Mouse (Mus musculus) adrenal gland, adult 18-20 months (tissue): ENCODE measurements around the gene Prmt9. TPM values are rescaled to one million over a fixed set of nuclear protein-coding genes. Genes with fewer than 3 reads are reported as not detected.
A peak's percentile ranks its signal among the peaks of the same experiment; 100 is the strongest.

Experiments
- DNase-seq, 2 experiments: peaks; one replicate each; pipeline ENCODE4 v3.0.0; 2021 to 2022; ENCODE audit warnings: low spot score in 2 of 2
- total RNA-seq, 2 experiments: library from RNA; stranded (reverse); gene quantifications; 1 replicate in 1 of 2; 2 replicates in 1 of 2; pipeline ENCODE4 v1.2.3; 2021

Prmt9 gene
- total RNA-seq, 2 experiments from 2014 or later, result 13.5 to 19.6 TPM

- no peak for DNase-seq
These were observed 23.1 kb upstream of the Prmt9 start for GRCm38 (mm10) chr8:77526130-77526529.

GRCm38 (mm10) chr8:77534358-77534992 lies 14.7 kb upstream of the Prmt9 start:
- DNase-seq, result no peak

GRCm38 (mm10) chr8:77535026-77535595 lies 14.1 kb upstream of the Prmt9 start:
- DNase-seq, result peak; percentile 40 to 55

- no peak for DNase-seq
These were observed 12.4 kb upstream of the Prmt9 start for GRCm38 (mm10) chr8:77536821-77537220.

GRCm38 (mm10) chr8:77538256-77538655 lies 10.9 kb upstream of the Prmt9 start:
- no peak for DNase-seq

GRCm38 (mm10) chr8:77543152-77543777 lies 5.9 kb upstream of the Prmt9 start:
- DNase-seq, result no peak

GRCm38 (mm10) chr8:77544428-77544827 lies 4.8 kb upstream of the Prmt9 start:
- no peak for DNase-seq

- DNase-seq, result no peak
These were observed 3.6 kb upstream of the Prmt9 start for GRCm38 (mm10) chr8:77545616-77546015.

- DNase-seq, result no peak
These were observed 834 bp downstream of the Prmt9 start for GRCm38 (mm10) chr8:77549881-77550580.

- no peak for DNase-seq
These were observed 3.3 kb downstream of the Prmt9 start for GRCm38 (mm10) chr8:77552491-77552890.

- peak in 1 of 2 experiments; percentile 6 for DNase-seq
These were observed 12.2 kb downstream of the Prmt9 start for GRCm38 (mm10) chr8:77561441-77561840.

- no peak for DNase-seq
These were observed 25.0 kb downstream of the Prmt9 start for GRCm38 (mm10) chr8:77574229-77574628.

GRCm38 (mm10) chr8:77577674-77578073 lies 28.5 kb downstream of the Prmt9 start:
- DNase-seq, result no peak

GRCm38 (mm10) chr8:77584174-77584573 lies 35.0 kb downstream of the Prmt9 start:
- DNase-seq, result no peak

- no peak for DNase-seq
These were observed 60.4 kb downstream of the Prmt9 start for GRCm38 (mm10) chr8:77609621-77610020.

GRCm38 (mm10) chr8:77610374-77610969 lies 61.3 kb downstream of the Prmt9 start, which contains the start of gene Tmem184c:
Tmem184c (minus strand) TSS chr8:77610698.
- peak; percentile 95 for DNase-seq

- DNase-seq, result peak; percentile 34 to 35
These were observed 68.7 kb downstream of the Prmt9 start for GRCm38 (mm10) chr8:77617916-77618315.

- no peak for DNase-seq
These were observed 74.5 kb downstream of the Prmt9 start for GRCm38 (mm10) chr8:77623677-77624209.

- peak; percentile 81 to 83 for DNase-seq
These were observed 80.8 kb downstream of the Prmt9 start for GRCm38 (mm10) chr8:77629858-77630537.

- DNase-seq, result no peak
These were observed 81.5 kb downstream of the Prmt9 start for GRCm38 (mm10) chr8:77630691-77631090.
